In genomic region chr5:134965852-134966821, GRCm38 (mm10) we compare ENCODE assay signal across 9 mouse cellular contexts. TPM values are rescaled to one million over a fixed set of nuclear protein-coding genes. Genes with fewer than 3 reads are reported as not detected.
A peak's percentile ranks its signal among the peaks of the same experiment; 100 is the strongest.
DNase-seq lines count a peak whose midpoint lies in the region; ATAC-seq and TF ChIP-seq lines count a peak whose summit lies in the region.
"Had no signal": no experiment of that assay in that cellular context is flagged by ENCODE, and none has a peak within 500 bp of the region (broad histone marks: within the 10 kb centered on the region; RNA-seq: fewer than 3 reads in every experiment).

No protein-coding gene starts in this region.

- peak in 1 of 2 experiments; percentile 18 for DNase-seq in left cerebral cortex, adult 2 months (ENCODE audit: extremely low spot score in 1 of 2, low spot score in 2 of 2)
- DNase-seq in left cerebral cortex, adult 11 months (ENCODE audit: low spot score), result no peak
- peak; percentile 52 for DNase-seq in c-Kit-positive CD71-positive TER-119-positive erythroid progenitor cells, embryonic 14.5 days (ENCODE audit: low spot score)
- DNase-seq in hindbrain, postnatal 0 days (ENCODE audit: low spot score), result peak; percentile 76
- DNase-seq in limb, embryonic 11.5 days (ENCODE audit: low spot score), result peak; percentile 52
- peak; percentile 43 for DNase-seq in midbrain, embryonic 10.5 days (ENCODE audit: low spot score)

- no peaks in the 10 kb centered on the region for H3K36me3 ChIP-seq in forebrain, embryonic 15.5 days
- H3K36me3 ChIP-seq in hindbrain, postnatal 0 days (ENCODE audit: insufficient read depth, low read length), result no peaks in the 10 kb centered on the region
- H3K36me3 ChIP-seq in limb, embryonic 11.5 days (ENCODE audit: control insufficient read depth, insufficient read depth, low read length), result no peaks in the 10 kb centered on the region
- no peaks in the 10 kb centered on the region for H3K36me3 ChIP-seq in midbrain, embryonic 10.5 days
- no peaks in the 10 kb centered on the region for H3K36me3 ChIP-seq in stomach, embryonic 15.5 days

- peak overlapping the region; percentile 42 for H3K4me2 ChIP-seq in forebrain, embryonic 15.5 days (replicated peaks)
- H3K4me2 ChIP-seq in hindbrain, postnatal 0 days (ENCODE audit: low read depth, low read length), result peak overlapping the region; percentile 54
- H3K4me2 ChIP-seq in limb, embryonic 11.5 days (ENCODE audit: low read depth, severe bottlenecking), result peak overlapping the region; percentile 43
- H3K4me2 ChIP-seq in stomach, embryonic 15.5 days, result peak overlapping the region; percentile 55

- no peaks in the 10 kb centered on the region for H3K27me3 ChIP-seq in forebrain, embryonic 15.5 days
- no peaks in the 10 kb centered on the region for H3K27me3 ChIP-seq in hindbrain, postnatal 0 days (ENCODE audit: insufficient read depth, low read length)
- no peaks in the 10 kb centered on the region for H3K27me3 ChIP-seq in limb, embryonic 11.5 days (ENCODE audit: control insufficient read depth, insufficient read depth, low read length)
- peaks cover 17% of the 10 kb centered on the region for H3K27me3 ChIP-seq in midbrain, embryonic 10.5 days (ENCODE audit: low read depth, poor library complexity, severe bottlenecking)
- H3K27me3 ChIP-seq in stomach, embryonic 15.5 days (replicated peaks), result no peaks in the 10 kb centered on the region

- no peaks in the 10 kb centered on the region for H3K9me3 ChIP-seq in forebrain, embryonic 15.5 days
- H3K9me3 ChIP-seq in hindbrain, postnatal 0 days (ENCODE audit: low read length), result no peaks in the 10 kb centered on the region
- H3K9me3 ChIP-seq in limb, embryonic 11.5 days (ENCODE audit: control insufficient read depth, low read length), result no peaks in the 10 kb centered on the region
- no peaks in the 10 kb centered on the region for H3K9me3 ChIP-seq in midbrain, embryonic 10.5 days (replicated peaks)
- no peaks in the 10 kb centered on the region for H3K9me3 ChIP-seq in stomach, embryonic 15.5 days

- ATAC-seq in forebrain, embryonic 15.5 days (replicated peaks), result no peak
- peak; percentile 80 for ATAC-seq in hindbrain, postnatal 0 days
- ATAC-seq in limb, embryonic 11.5 days (ENCODE audit: insufficient number of reproducible peaks, low FRiP score, low TSS enrichment, low read depth), result peak; percentile 66
- peak; percentile 79 for ATAC-seq in stomach, embryonic 15.5 days (ENCODE audit: insufficient read depth, low FRiP score, low read depth)

- H3K27ac ChIP-seq in left cerebral cortex, adult 2 months, result no peak overlapping the region
- no peak overlapping the region for H3K27ac ChIP-seq in forebrain, embryonic 15.5 days (replicated peaks)
- H3K27ac ChIP-seq in hindbrain, postnatal 0 days, result no peak overlapping the region
- no peak overlapping the region for H3K27ac ChIP-seq in limb, embryonic 11.5 days (replicated peaks; ENCODE audit: low read depth, low read length)
- no peak overlapping the region for H3K27ac ChIP-seq in midbrain, embryonic 10.5 days (replicated peaks)
- peak overlapping the region; percentile 76 for H3K27ac ChIP-seq in stomach, embryonic 15.5 days

- H3K9ac ChIP-seq in forebrain, embryonic 15.5 days (replicated peaks), result peak overlapping the region; percentile 22; the same call in 1 of the 2 replicates
- H3K9ac ChIP-seq in hindbrain, postnatal 0 days (replicated peaks; ENCODE audit: low read length), result no peak overlapping the region
- H3K9ac ChIP-seq in limb, embryonic 11.5 days (ENCODE audit: low read length), result no peak overlapping the region
- H3K9ac ChIP-seq in stomach, embryonic 15.5 days, result no peak overlapping the region

- H3K4me3 ChIP-seq in left cerebral cortex, adult 2 months, result 0 out of 2 replicates have a peak overlapping the region, but pooled peaks have one; percentile 31
- H3K4me3 ChIP-seq in forebrain, embryonic 15.5 days, result peak overlapping the region; percentile 15; the same call in 1 of the 2 replicates
- H3K4me3 ChIP-seq in hindbrain, postnatal 0 days (ENCODE audit: low read length), result peak overlapping the region; percentile 23
- no peak overlapping the region for H3K4me3 ChIP-seq in limb, embryonic 11.5 days (ENCODE audit: low read depth, low read length)
- H3K4me3 ChIP-seq in midbrain, embryonic 10.5 days, result peak overlapping the region; percentile 40
- H3K4me3 ChIP-seq in stomach, embryonic 15.5 days (replicated peaks), result peak overlapping the region; percentile 32
- H3K4me3 ChIP-seq: myocyte had no signal

- intact Hi-C loops in left cerebral cortex, adult 2 months (cut with DNase I), result loop anchor here (1.0 to 5.0 kb wide), 2 partner anchors 34 to 59 kb away; partner anchors contain the start of gene Mettl27

- TF ChIP-seq CTCF in left cerebral cortex, adult 2 months (IDR thresholded peaks at IDR 0.05), result no peak; the same call in none of the 2 replicates
- TF ChIP-seq CTCF in hindbrain, postnatal 0 days (IDR thresholded peaks at IDR 0.05; ENCODE audit: low read depth), result peak; percentile 43; the same call in 1 of the 2 replicates

- peaks cover 9% of the 10 kb centered on the region for H3K4me1 ChIP-seq in forebrain, embryonic 15.5 days
- H3K4me1 ChIP-seq in hindbrain, postnatal 0 days (ENCODE audit: insufficient read depth, low read length), result peaks cover 4% of the 10 kb centered on the region; the same call in 1 of the 2 replicates
- H3K4me1 ChIP-seq in limb, embryonic 11.5 days (ENCODE audit: control insufficient read depth, insufficient read depth, low read length), result peaks cover 8% of the 10 kb centered on the region
- H3K4me1 ChIP-seq in midbrain, embryonic 10.5 days, result peaks cover 16% of the 10 kb centered on the region
- peaks cover 26% of the 10 kb centered on the region for H3K4me1 ChIP-seq in stomach, embryonic 15.5 days

- 3% methylated on average over 33 of the region's 33 CpGs for WGBS in forebrain, embryonic 15.5 days
- 7% methylated on average over 24 of the region's 33 CpGs for WGBS in hindbrain, postnatal 0 days
- 3% methylated on average over 33 of the region's 33 CpGs for WGBS in limb, embryonic 11.5 days
- WGBS in midbrain, embryonic 10.5 days, result 3% methylated on average over 33 of the region's 33 CpGs
- 6% methylated on average over 33 of the region's 33 CpGs for WGBS in stomach, embryonic 15.5 days

RNA-seq across cellular contexts. Expression of gene Cldn4, which starts 19.4 kb away (rescaled TPM):
- total RNA-seq in left cerebral cortex, adult 2 months (2021), result not detected
- not detected in 2 replicates for polyA plus RNA-seq in forebrain, embryonic 15.5 days (2015; fragmentation: Nextera tagmentation; extraction: Ambion mirVana)
- total RNA-seq in hindbrain, postnatal 0 days (2014; rRNA removed), result not detected in 2 replicates
- not detected in 2 replicates for polyA plus RNA-seq in hindbrain, postnatal 0 days (2015; fragmentation: Nextera tagmentation; extraction: Ambion mirVana)
- polyA plus RNA-seq in limb, embryonic 11.5 days (2014; fragmentation: Nextera tagmentation; extraction: Ambion mirVana), result 13.6 and 13.9 TPM in 2 replicates
- 3.2 and 3.4 TPM in 2 replicates for polyA plus RNA-seq in midbrain, embryonic 10.5 days (2016; fragmentation: Nextera tagmentation; extraction: Ambion mirVana)
- polyA plus RNA-seq in stomach, embryonic 15.5 days (2015; fragmentation: Nextera tagmentation; extraction: Ambion mirVana), result 54.5 and 58.6 TPM in 2 replicates
- polyA plus RNA-seq: myocyte had no signal

RNA-seq across cellular contexts. Expression of gene Cldn3, which starts 19.9 kb away (rescaled TPM):
- total RNA-seq in left cerebral cortex, adult 2 months (2021), result under 1 TPM; 0.81 to 0.82 TPM
- 12.3 and 12.7 TPM in 2 replicates for polyA plus RNA-seq in forebrain, embryonic 15.5 days (2015; fragmentation: Nextera tagmentation; extraction: Ambion mirVana)
- 3.6 and 10.5 TPM in 2 replicates for total RNA-seq in hindbrain, postnatal 0 days (2014; rRNA removed)
- polyA plus RNA-seq in hindbrain, postnatal 0 days (2015; fragmentation: Nextera tagmentation; extraction: Ambion mirVana), result 4.7 and 5.9 TPM in 2 replicates
- polyA plus RNA-seq in limb, embryonic 11.5 days (2014; fragmentation: Nextera tagmentation; extraction: Ambion mirVana), result 3.4 and 4.3 TPM in 2 replicates
- 2.0 and 2.9 TPM in 2 replicates for polyA plus RNA-seq in midbrain, embryonic 10.5 days (2016; fragmentation: Nextera tagmentation; extraction: Ambion mirVana)
- 120 and 147 TPM in 2 replicates for polyA plus RNA-seq in stomach, embryonic 15.5 days (2015; fragmentation: Nextera tagmentation; extraction: Ambion mirVana)
- polyA plus RNA-seq: myocyte had no signal

RNA-seq across cellular contexts. Expression of gene Mettl27, which starts 34.0 kb away (rescaled TPM):
- 1 to 10 TPM; 7.5 to 9.3 TPM for total RNA-seq in left cerebral cortex, adult 2 months (2021)
- 8.8 and 10.1 TPM in 2 replicates for polyA plus RNA-seq in forebrain, embryonic 15.5 days (2015; fragmentation: Nextera tagmentation; extraction: Ambion mirVana)
- 8.1 and 10.9 TPM in 2 replicates for total RNA-seq in hindbrain, postnatal 0 days (2014; rRNA removed)
- polyA plus RNA-seq in hindbrain, postnatal 0 days (2015; fragmentation: Nextera tagmentation; extraction: Ambion mirVana), result 8.5 and 11.0 TPM in 2 replicates
- polyA plus RNA-seq in limb, embryonic 11.5 days (2014; fragmentation: Nextera tagmentation; extraction: Ambion mirVana), result 13.7 and 17.2 TPM in 2 replicates
- polyA plus RNA-seq in midbrain, embryonic 10.5 days (2016; fragmentation: Nextera tagmentation; extraction: Ambion mirVana), result 9.6 and 12.8 TPM in 2 replicates
- polyA plus RNA-seq in stomach, embryonic 15.5 days (2015; fragmentation: Nextera tagmentation; extraction: Ambion mirVana), result 20.9 and 21.0 TPM in 2 replicates

RNA-seq across cellular contexts. Expression of gene Abhd11, which starts 42.8 kb away (rescaled TPM):
- total RNA-seq in left cerebral cortex, adult 2 months (2021), result 10 to 100 TPM; 31.3 to 39.3 TPM
- polyA plus RNA-seq in forebrain, embryonic 15.5 days (2015; fragmentation: Nextera tagmentation; extraction: Ambion mirVana), result 69.5 and 70.3 TPM in 2 replicates
- 60.7 and 72.4 TPM in 2 replicates for total RNA-seq in hindbrain, postnatal 0 days (2014; rRNA removed)
- polyA plus RNA-seq in hindbrain, postnatal 0 days (2015; fragmentation: Nextera tagmentation; extraction: Ambion mirVana), result 81.7 and 83.7 TPM in 2 replicates
- 27.8 and 28.5 TPM in 2 replicates for polyA plus RNA-seq in limb, embryonic 11.5 days (2014; fragmentation: Nextera tagmentation; extraction: Ambion mirVana)
- 39.4 and 39.8 TPM in 2 replicates for polyA plus RNA-seq in midbrain, embryonic 10.5 days (2016; fragmentation: Nextera tagmentation; extraction: Ambion mirVana)
- 70.9 and 78.9 TPM in 2 replicates for polyA plus RNA-seq in stomach, embryonic 15.5 days (2015; fragmentation: Nextera tagmentation; extraction: Ambion mirVana)

RNA-seq across cellular contexts. Expression of gene Cldn13, which starts 50.8 kb away (rescaled TPM):
- not detected for total RNA-seq in left cerebral cortex, adult 2 months (2021)
- not detected in 2 replicates for polyA plus RNA-seq in forebrain, embryonic 15.5 days (2015; fragmentation: Nextera tagmentation; extraction: Ambion mirVana)
- not detected in 2 replicates for total RNA-seq in hindbrain, postnatal 0 days (2014; rRNA removed)
- not detected in 2 replicates for polyA plus RNA-seq in hindbrain, postnatal 0 days (2015; fragmentation: Nextera tagmentation; extraction: Ambion mirVana)
- polyA plus RNA-seq in limb, embryonic 11.5 days (2014; fragmentation: Nextera tagmentation; extraction: Ambion mirVana), result 1.5 and 2.8 TPM in 2 replicates
- polyA plus RNA-seq in midbrain, embryonic 10.5 days (2016; fragmentation: Nextera tagmentation; extraction: Ambion mirVana), result 3.2 and 3.8 TPM in 2 replicates
- 7.9 and 22.3 TPM in 2 replicates for polyA plus RNA-seq in stomach, embryonic 15.5 days (2015; fragmentation: Nextera tagmentation; extraction: Ambion mirVana)
- polyA plus RNA-seq: myocyte had no signal
